Mouse (Mus musculus): ENCODE measurements at regions not wholly inside any gene's neighbourhood (a gene's known extent, or its start where the extent isn't known, plus 50 kb on each side); places are given as distances from the start of the nearest gene placed in this dataset.

GRCm38 (mm10) chr16:15086556-15086955 lies 180.2 kb downstream of the Efcab1 start:
- no peak for ATAC-seq (ENCODE audit: insufficient number of reproducible peaks, insufficient read depth, low FRiP score, low TSS enrichment, low read depth)
- Histone ChIP-seq H3K4me1 (peaks cover 22% of the 10 kb centered on the region), H3K36me3 (no peaks in the 10 kb centered on the region), H3K9ac (no peak overlapping the region), H3K4me2 (no peak overlapping the region), H3K4me3 (no peak overlapping the region), H3K27ac (peak overlapping the region; percentile 35), H3K9me3 (no peaks in the 10 kb centered on the region), H3K27me3 (no peaks in the 10 kb centered on the region)
- WGBS, result 78% methylated on average over 4 of the region's 4 CpGs

DNA sequence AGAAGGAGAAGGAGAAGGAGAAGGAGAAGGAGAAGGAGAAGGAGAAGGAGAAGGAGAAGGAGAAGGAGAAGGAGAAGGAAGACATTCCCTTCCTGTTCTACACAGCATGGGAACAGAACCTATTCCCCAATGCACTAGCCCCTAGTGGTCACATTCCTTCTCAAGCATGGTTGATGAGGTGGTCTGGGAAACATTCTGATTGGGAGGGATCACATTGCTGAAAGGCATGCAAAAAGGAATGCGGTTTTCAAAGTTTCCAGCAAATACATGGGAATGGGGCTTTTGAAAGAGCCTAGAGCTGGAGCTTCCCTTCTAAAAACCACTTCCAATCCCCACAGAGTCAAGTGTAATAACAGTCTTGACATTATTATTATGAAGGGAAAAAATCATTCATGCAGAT lies 197.5 kb downstream of the Efcab1 start:
- 11% methylated on average over 1 of the region's 1 CpGs for WGBS
- H3K9me3 ChIP-seq, result peaks cover 6% of the 10 kb centered on the region; the same call in 1 of the 2 replicates
- H3K4me3 ChIP-seq, result no peak overlapping the region
- ATAC-seq (ENCODE audit: insufficient number of reproducible peaks, insufficient read depth, low FRiP score, low TSS enrichment, low read depth), result no peak
- no peak overlapping the region for H3K27ac ChIP-seq
- no peaks in the 10 kb centered on the region for H3K27me3 ChIP-seq
- H3K4me1 ChIP-seq, result peaks cover 4% of the 10 kb centered on the region
- no peaks in the 10 kb centered on the region for H3K36me3 ChIP-seq
- H3K4me2 ChIP-seq, result no peak overlapping the region
- no peak overlapping the region for H3K9ac ChIP-seq

DNA sequence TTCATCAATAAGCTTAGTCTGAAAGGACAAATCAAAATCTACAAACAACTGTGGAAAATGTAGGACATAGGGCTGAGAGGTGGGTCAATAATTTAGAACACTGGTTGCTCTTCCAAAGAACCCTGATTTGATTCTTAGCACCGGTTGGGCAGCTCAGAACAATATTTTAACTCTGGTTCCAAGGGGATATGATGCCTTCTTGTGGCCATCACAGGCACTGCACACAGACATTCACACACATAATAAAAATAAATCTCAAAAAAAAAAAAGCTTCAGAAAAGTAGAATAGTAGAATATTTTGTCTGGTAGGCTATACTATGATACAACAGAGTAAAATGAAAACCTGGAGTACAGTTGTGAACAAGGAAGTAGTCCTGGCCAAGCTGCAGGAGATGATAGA lies 200.8 kb downstream of the Efcab1 start:
- H3K27ac ChIP-seq, result no peak overlapping the region
- no peak overlapping the region for H3K9ac ChIP-seq
- H3K4me1 ChIP-seq, result peaks cover 4% of the 10 kb centered on the region
- H3K27me3 ChIP-seq, result no peaks in the 10 kb centered on the region
- no peaks in the 10 kb centered on the region for H3K36me3 ChIP-seq
- no peak overlapping the region for H3K4me2 ChIP-seq
- peaks cover 6% of the 10 kb centered on the region; the same call in 1 of the 2 replicates for H3K9me3 ChIP-seq
- H3K4me3 ChIP-seq, result no peak overlapping the region
- ATAC-seq (ENCODE audit: insufficient number of reproducible peaks, insufficient read depth, low FRiP score, low TSS enrichment, low read depth), result no peak
- WGBS, result 79% methylated on average over 1 of the region's 1 CpGs

DNA sequence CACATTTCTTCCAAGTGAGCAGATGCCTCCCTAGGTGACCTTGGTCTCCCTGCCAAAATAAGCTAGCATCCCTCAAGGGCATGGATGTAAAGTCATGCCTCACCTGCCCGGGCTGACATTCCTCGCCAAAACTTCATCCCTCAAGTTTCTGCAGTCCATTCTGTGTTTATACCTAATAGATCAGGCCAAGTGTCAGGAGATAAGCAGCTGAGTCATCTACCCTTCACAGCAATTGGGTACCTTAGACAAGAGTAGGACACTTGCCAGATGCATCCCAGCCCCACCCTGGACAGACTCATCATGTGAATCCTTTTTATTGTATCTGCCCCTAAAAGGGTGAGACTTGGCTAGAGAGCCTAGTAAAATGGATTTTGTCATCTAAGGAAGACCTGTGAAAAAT lies 204.1 kb upstream of the Gm21897 start:
- WGBS, result 31% methylated on average over 2 of the region's 2 CpGs
- H3K9ac ChIP-seq, result no peak overlapping the region
- peaks cover 35% of the 10 kb centered on the region for H3K4me1 ChIP-seq
- ATAC-seq (ENCODE audit: insufficient number of reproducible peaks, insufficient read depth, low FRiP score, low TSS enrichment, low read depth), result no peak
- no peak overlapping the region for H3K27ac ChIP-seq
- H3K4me3 ChIP-seq, result no peak overlapping the region
- no peak overlapping the region for H3K4me2 ChIP-seq
- H3K27me3 ChIP-seq, result no peaks in the 10 kb centered on the region
- H3K9me3 ChIP-seq, result no peaks in the 10 kb centered on the region
- no peaks in the 10 kb centered on the region for H3K36me3 ChIP-seq

GRCm38 (mm10) chr16:15113989-15114556 lies 203.2 kb upstream of the Gm21897 start:
- no peak for ATAC-seq (ENCODE audit: insufficient number of reproducible peaks, insufficient read depth, low FRiP score, low TSS enrichment, low read depth)
- no peak overlapping the region for H3K4me3 ChIP-seq
- H3K9me3 ChIP-seq, result no peaks in the 10 kb centered on the region
- WGBS, result 19% methylated on average over 5 of the region's 5 CpGs
- H3K36me3 ChIP-seq, result no peaks in the 10 kb centered on the region
- H3K27me3 ChIP-seq, result no peaks in the 10 kb centered on the region
- no peak overlapping the region for H3K9ac ChIP-seq
- peak overlapping the region; percentile 64 for H3K27ac ChIP-seq
- H3K4me1 ChIP-seq, result peaks cover 35% of the 10 kb centered on the region
- H3K4me2 ChIP-seq, result 0 out of 2 replicates have a peak overlapping the region, but pooled peaks have one; percentile 1

DNA sequence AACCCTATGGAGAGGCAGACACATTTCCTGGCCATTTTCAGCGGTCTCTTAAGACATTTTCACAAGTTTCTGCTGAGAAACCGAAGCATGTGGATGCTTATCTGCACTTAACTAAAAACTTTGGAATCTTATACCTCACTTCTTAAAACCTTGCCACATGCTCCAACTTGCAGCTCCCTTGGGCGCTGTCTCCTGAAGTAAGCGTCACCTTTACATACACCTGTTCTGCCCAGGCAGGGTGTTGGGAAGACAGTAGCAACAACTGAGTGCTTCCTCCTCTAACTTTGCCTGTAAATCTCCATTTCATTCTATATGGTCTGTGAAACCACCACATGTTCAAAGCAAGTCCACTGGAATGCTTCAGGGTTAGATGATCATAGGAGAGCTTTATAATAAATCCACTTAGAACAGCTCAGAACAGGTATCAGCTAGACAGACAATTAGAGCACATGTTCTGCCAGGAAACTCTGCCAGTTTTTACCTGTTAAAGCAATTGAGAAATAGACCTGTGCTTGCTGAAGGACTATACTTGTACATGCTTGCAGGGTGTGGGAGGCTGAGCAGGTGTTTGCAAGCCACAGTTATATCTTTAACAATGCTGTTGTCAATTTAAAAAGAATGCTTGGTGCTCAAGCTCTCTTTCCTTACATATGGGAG lies 202.6 kb upstream of the Gm21897 start:
- no peak overlapping the region for H3K9ac ChIP-seq
- ATAC-seq (ENCODE audit: insufficient number of reproducible peaks, insufficient read depth, low FRiP score, low TSS enrichment, low read depth), result peak; percentile 82
- H3K4me2 ChIP-seq, result no peak overlapping the region
- H3K4me1 ChIP-seq, result peaks cover 35% of the 10 kb centered on the region
- no peaks in the 10 kb centered on the region for H3K36me3 ChIP-seq
- H3K4me3 ChIP-seq, result no peak overlapping the region
- WGBS, result 45% methylated on average over 4 of the region's 4 CpGs
- H3K9me3 ChIP-seq, result no peaks in the 10 kb centered on the region
- no peaks in the 10 kb centered on the region for H3K27me3 ChIP-seq
- H3K27ac ChIP-seq, result peak overlapping the region; percentile 64

- H3K27me3 ChIP-seq, result no peaks in the 10 kb centered on the region
- no peaks in the 10 kb centered on the region for H3K9me3 ChIP-seq
- H3K27ac ChIP-seq, result peak overlapping the region; percentile 30; the same call in 1 of the 2 replicates
- peaks cover 35% of the 10 kb centered on the region for H3K4me1 ChIP-seq
- WGBS, result 27% methylated on average over 2 of the region's 2 CpGs
- H3K4me3 ChIP-seq, result no peak overlapping the region
- no peaks in the 10 kb centered on the region for H3K36me3 ChIP-seq
- no peak overlapping the region for H3K9ac ChIP-seq
- no peak overlapping the region for H3K4me2 ChIP-seq
- ATAC-seq (ENCODE audit: insufficient number of reproducible peaks, insufficient read depth, low FRiP score, low TSS enrichment, low read depth), result no peak
Measured at GRCm38 (mm10) chr16:15115386-15115785, 201.9 kb upstream of the Gm21897 start.

DNA sequence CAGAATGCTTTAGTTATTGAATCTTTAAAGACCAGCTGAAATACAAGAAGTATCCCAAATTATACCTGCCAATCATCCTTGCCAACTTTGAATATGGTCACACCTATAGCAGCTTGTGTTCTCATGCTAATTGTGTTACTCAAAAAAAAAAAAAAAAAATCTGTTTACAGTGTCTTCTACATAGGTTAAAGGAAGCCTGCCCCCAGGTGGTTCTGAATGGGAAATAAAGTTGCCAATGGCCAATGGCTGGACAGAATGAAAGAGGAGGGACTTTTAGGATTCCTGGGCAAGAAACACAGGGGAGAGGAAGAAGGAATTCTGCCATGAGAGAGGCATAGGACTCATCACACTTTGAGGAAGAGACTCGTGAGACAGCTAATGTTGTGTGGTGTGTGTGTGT lies 197.5 kb upstream of the Gm21897 start:
- Histone ChIP-seq H3K27me3 (no peaks in the 10 kb centered on the region), H3K4me1 (peaks cover 18% of the 10 kb centered on the region), H3K4me3 (no peak overlapping the region), H3K4me2 (no peak overlapping the region), H3K36me3 (no peaks in the 10 kb centered on the region), H3K9ac (no peak overlapping the region), H3K9me3 (no peaks in the 10 kb centered on the region), H3K27ac (no peak overlapping the region)
- no peak for ATAC-seq (ENCODE audit: insufficient number of reproducible peaks, insufficient read depth, low FRiP score, low TSS enrichment, low read depth)
- whole genome bisulfite sequencing, result 71% methylated on average over 1 of the region's 1 CpGs

DNA sequence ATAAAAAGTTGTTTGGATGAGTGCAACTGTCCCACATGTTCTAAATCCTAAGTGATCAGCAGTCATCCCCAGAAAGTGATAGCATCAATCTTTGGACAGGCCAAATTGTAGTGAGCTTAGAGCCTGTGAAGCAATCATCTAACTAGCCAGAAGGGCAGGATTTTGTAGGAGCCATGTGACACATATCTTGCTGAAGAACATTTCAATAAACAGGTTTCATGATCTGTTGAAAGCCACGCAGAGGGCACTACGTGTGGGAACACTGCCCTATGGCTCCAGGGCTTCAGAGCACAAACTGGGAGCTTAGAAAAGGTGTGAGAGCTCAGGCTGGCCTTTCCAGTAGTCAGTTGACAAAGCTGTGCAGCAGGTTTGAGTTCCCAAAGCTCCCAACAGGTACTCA lies 188.3 kb upstream of the Gm21897 start:
- H3K4me1 ChIP-seq, result no peaks in the 10 kb centered on the region
- ATAC-seq (ENCODE audit: insufficient number of reproducible peaks, insufficient read depth, low FRiP score, low TSS enrichment, low read depth), result no peak
- H3K9ac ChIP-seq, result no peak overlapping the region
- no peaks in the 10 kb centered on the region for H3K27me3 ChIP-seq
- 75% methylated on average over 2 of the region's 2 CpGs for WGBS
- H3K27ac ChIP-seq, result no peak overlapping the region
- H3K9me3 ChIP-seq, result no peaks in the 10 kb centered on the region
- no peak overlapping the region for H3K4me3 ChIP-seq
- no peaks in the 10 kb centered on the region for H3K36me3 ChIP-seq
- no peak overlapping the region for H3K4me2 ChIP-seq

DNA sequence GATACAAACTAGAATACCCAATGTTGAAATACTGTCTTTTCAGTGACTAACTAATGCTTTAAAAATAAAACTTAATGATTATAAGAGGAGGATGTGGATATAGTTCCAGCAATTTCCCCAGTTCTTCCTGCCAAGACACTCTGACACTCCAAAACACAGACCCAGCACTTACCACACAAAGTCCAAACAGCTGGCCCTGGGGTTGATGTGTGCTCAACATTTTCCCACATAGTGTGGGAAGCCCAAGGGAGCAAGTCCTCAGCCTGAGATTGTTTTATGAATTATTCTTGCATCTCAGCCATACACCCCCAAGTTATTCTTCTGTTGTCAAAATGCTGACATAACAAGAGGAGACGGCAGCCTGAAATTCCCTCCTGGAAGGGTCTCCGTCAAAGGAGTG lies 187.5 kb upstream of the Gm21897 start:
- WGBS, result 63% methylated on average over 2 of the region's 2 CpGs
- H3K4me1 ChIP-seq, result no peaks in the 10 kb centered on the region

GRCm38 (mm10) chr16:15157852-15158251 lies 159.4 kb upstream of the Gm21897 start:
- no peaks in the 10 kb centered on the region for H3K4me1 ChIP-seq
- no peak overlapping the region for H3K27ac ChIP-seq
- no peaks in the 10 kb centered on the region for H3K9me3 ChIP-seq
- H3K36me3 ChIP-seq, result no peaks in the 10 kb centered on the region
- 80% methylated on average over 2 of the region's 2 CpGs for WGBS
- no peak overlapping the region for H3K4me3 ChIP-seq
- no peaks in the 10 kb centered on the region for H3K27me3 ChIP-seq
- no peak overlapping the region for H3K4me2 ChIP-seq
- H3K9ac ChIP-seq, result no peak overlapping the region
- no peak for ATAC-seq (ENCODE audit: insufficient number of reproducible peaks, insufficient read depth, low FRiP score, low TSS enrichment, low read depth)

More for the DNA sequence above, 187.5 kb upstream of the Gm21897 start:
- Histone ChIP-seq H3K4me3 (no peak overlapping the region), H3K27ac (no peak overlapping the region), H3K36me3 (no peaks in the 10 kb centered on the region), H3K9ac (no peak overlapping the region), H3K4me2 (no peak overlapping the region), H3K27me3 (no peaks in the 10 kb centered on the region), H3K9me3 (no peaks in the 10 kb centered on the region)
- no peak for ATAC-seq (ENCODE audit: insufficient number of reproducible peaks, insufficient read depth, low FRiP score, low TSS enrichment, low read depth)

DNA sequence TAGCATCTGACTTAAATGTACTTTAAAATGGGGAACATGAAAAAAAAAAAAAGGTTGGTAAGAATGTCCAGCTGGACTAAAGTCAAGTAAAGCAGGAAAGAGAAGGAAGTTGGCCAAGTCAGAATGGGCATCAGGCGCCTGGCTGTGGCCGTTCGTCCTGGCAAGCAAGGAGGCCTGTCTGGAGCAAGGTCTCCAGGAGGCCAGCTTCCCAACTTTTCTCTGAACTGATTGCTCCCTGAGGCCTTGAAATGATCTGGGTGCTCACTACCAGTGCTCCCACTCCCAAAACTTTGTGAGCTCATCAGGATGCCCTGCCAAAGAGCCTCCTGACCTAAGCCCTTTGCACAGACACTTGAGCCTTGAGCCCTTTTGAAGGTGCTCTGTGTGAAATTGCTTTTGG lies 141.7 kb upstream of the Gm21897 start:
- peaks cover 4% of the 10 kb centered on the region; the same call in 1 of the 2 replicates for H3K9me3 ChIP-seq
- H3K4me3 ChIP-seq, result no peak overlapping the region
- H3K4me2 ChIP-seq, result no peak overlapping the region
- H3K4me1 ChIP-seq, result no peaks in the 10 kb centered on the region
- H3K27me3 ChIP-seq, result no peaks in the 10 kb centered on the region
- H3K27ac ChIP-seq, result no peak overlapping the region
- no peak for ATAC-seq (ENCODE audit: insufficient number of reproducible peaks, insufficient read depth, low FRiP score, low TSS enrichment, low read depth)
- no peaks in the 10 kb centered on the region for H3K36me3 ChIP-seq
- no peak overlapping the region for H3K9ac ChIP-seq
- WGBS, result 93% methylated on average over 3 of the region's 3 CpGs
